Comparison of ENCODE assay signal across 23 mouse cellular contexts in genomic region chr12:76623374-76623773, GRCm38 (mm10).
DNase-seq lines count a peak whose midpoint lies in the region; ATAC-seq and TF ChIP-seq lines count a peak whose summit lies in the region.
"Had no signal": no experiment of that assay in that cellular context is flagged by ENCODE, and none has a peak within 500 bp of the region (broad histone marks: within the 10 kb centered on the region; RNA-seq: fewer than 3 reads in every experiment).

No protein-coding gene starts in this region.

- no peak overlapping the region for H3K4me3 ChIP-seq in hindbrain, embryonic 15.5 days
- no peak overlapping the region for H3K4me3 ChIP-seq in hindbrain, embryonic 12.5 days
- H3K4me3 ChIP-seq in layer of hippocampus, adult 2 months, result no peak overlapping the region
- H3K4me3 ChIP-seq: forebrain, embryonic 10.5 days; heart, embryonic 12.5 days; kidney, embryonic 15.5 days had no signal

- ATAC-seq in hindbrain, embryonic 15.5 days (ENCODE audit: low FRiP score, low read depth), result peak; percentile 23; the same call in 1 of the 2 replicates
- no peak for ATAC-seq in hindbrain, embryonic 12.5 days (ENCODE audit: low FRiP score)
- ATAC-seq: CD4-positive, CD25-positive, alpha-beta regulatory T cell, adult 4 months; forebrain, embryonic 16.5 days; intestine, postnatal 0 days had no signal

- TF ChIP-seq CTCF in layer of hippocampus, adult 2 months (conservative IDR thresholded peaks at IDR 0.05), result no peak

- intact Hi-C loops in left cerebral cortex, postnatal 25 days (cut with DNase I), result no loop called here
- intact Hi-C loops in left cerebral cortex, postnatal 10 days (cut with DNase I), result no loop called here

- DNase-seq in left cerebral cortex, postnatal 25 days (ENCODE audit: low spot score in 2 of 2), result peak; percentile 25 to 59
- no peak for DNase-seq in left cerebral cortex, postnatal 10 days (ENCODE audit: extremely low spot score in 1 of 2, low spot score in 2 of 2)
- peak; percentile 39 to 60 for DNase-seq in layer of hippocampus, adult 2 months (ENCODE audit: low spot score in 2 of 2)
- peak; percentile 39 for DNase-seq in retina, adult 2 months (ENCODE audit: low read depth, low spot score)
- DNase-seq in c-Kit-positive CD71-positive TER-119-positive erythroid progenitor cells, embryonic 14.5 days (ENCODE audit: low spot score), result no peak
- DNase-seq in testis, postnatal 14 days (ENCODE audit: low spot score), result no peak
- DNase-seq: adrenal gland, postnatal 14 days; cerebellum, postnatal 14 days; gastrocnemius, postnatal 25 days; heart, adult 18-20 months; heart, postnatal 14 days; kidney, postnatal 4 days; thymus, postnatal 36 days had no signal

- H3K4me2 ChIP-seq in hindbrain, embryonic 15.5 days, result no peak overlapping the region
- H3K4me2 ChIP-seq in hindbrain, embryonic 12.5 days (replicated peaks), result no peak overlapping the region
- H3K4me2 ChIP-seq: heart, embryonic 12.5 days; hindbrain, embryonic 14.5 days; kidney, embryonic 15.5 days had no signal

- no peak overlapping the region for H3K9ac ChIP-seq in hindbrain, embryonic 15.5 days
- no peak overlapping the region for H3K9ac ChIP-seq in hindbrain, embryonic 12.5 days
- H3K9ac ChIP-seq: heart, embryonic 12.5 days; hindbrain, embryonic 14.5 days; kidney, embryonic 15.5 days had no signal

- H3K27me3 ChIP-seq in hindbrain, embryonic 15.5 days, result no peaks in the 10 kb centered on the region
- H3K27me3 ChIP-seq in hindbrain, embryonic 12.5 days, result 0 out of 2 replicates have a peak, but pooled peaks cover 4% of the 10 kb centered on the region
- H3K27me3 ChIP-seq: kidney, embryonic 15.5 days had no signal

- no peaks in the 10 kb centered on the region for H3K9me3 ChIP-seq in hindbrain, embryonic 15.5 days
- no peaks in the 10 kb centered on the region for H3K9me3 ChIP-seq in hindbrain, embryonic 12.5 days (replicated peaks)
- H3K9me3 ChIP-seq: forebrain, embryonic 10.5 days; heart, embryonic 12.5 days; kidney, embryonic 15.5 days had no signal

- no peaks in the 10 kb centered on the region for H3K36me3 ChIP-seq in hindbrain, embryonic 15.5 days
- H3K36me3 ChIP-seq in hindbrain, embryonic 12.5 days, result no peaks in the 10 kb centered on the region
- H3K36me3 ChIP-seq: forebrain, embryonic 10.5 days; kidney, embryonic 15.5 days had no signal

- no peaks in the 10 kb centered on the region for H3K4me1 ChIP-seq in hindbrain, embryonic 15.5 days (replicated peaks)
- peaks cover 4% of the 10 kb centered on the region; the same call in 1 of the 2 replicates for H3K4me1 ChIP-seq in hindbrain, embryonic 12.5 days
- H3K4me1 ChIP-seq: kidney, embryonic 15.5 days had no signal

- H3K27ac ChIP-seq in hindbrain, embryonic 15.5 days (replicated peaks), result no peak overlapping the region
- no peak overlapping the region for H3K27ac ChIP-seq in hindbrain, embryonic 12.5 days
- H3K27ac ChIP-seq in layer of hippocampus, adult 2 months, result peak overlapping the region; percentile 88
- H3K27ac ChIP-seq: forebrain, embryonic 10.5 days; hindbrain, embryonic 14.5 days; kidney, embryonic 15.5 days; macrophage had no signal

- 68% methylated on average over 6 of the region's 6 CpGs for WGBS in hindbrain, embryonic 15.5 days
- 75% methylated on average over 6 of the region's 6 CpGs for WGBS in hindbrain, embryonic 12.5 days

Comparison
In these comparisons a context has a peak if more than half of its experiments do, and no peak if none do; other contexts are left out.
1. DNase-seq: peak in left cerebral cortex, postnatal 25 days (2 of 2), layer of hippocampus, adult 2 months (2 of 2) and retina, adult 2 months (single experiment); none in left cerebral cortex, postnatal 10 days (0 of 2), c-Kit-positive CD71-positive TER-119-positive erythroid progenitor cells, embryonic 14.5 days (single experiment) and testis, postnatal 14 days (single experiment).